Mouse (Mus musculus) limb, embryonic 13.5 days (tissue): ENCODE measurements around the gene Zswim1. TPM values are rescaled to one million over a fixed set of nuclear protein-coding genes. Genes with fewer than 3 reads are reported as not detected.

Source experiments
- ATAC-seq: fragments of 200-750 bp; cut with Nextera tagmentation; 2 replicates; pipeline ENCODE4 v1.8.0; 2017; ENCODE audit warnings: low read depth, moderate number of reproducible peaks, moderate TSS enrichment; ENCODE audit not compliant: low FRiP score
- H3K27ac ChIP-seq: fragments of 300-500 bp; sonication (generic); 2 replicates; pipeline ENCODE4 v1.5.1; 2015; ENCODE audit warnings: inconsistent platforms, mild to moderate bottlenecking, moderate library complexity
- H3K27me3 ChIP-seq: fragments of 300-500 bp; sonication (generic); 2 replicates; pipeline ENCODE4 v1.6.1; 2015; ENCODE audit warnings: mild to moderate bottlenecking, inconsistent platforms
- H3K36me3 ChIP-seq: fragments of 300-500 bp; sonication (generic); 2 replicates; pipeline ENCODE4 v1.6.1; 2015; ENCODE audit warnings: inconsistent platforms, mild to moderate bottlenecking, moderate library complexity
- H3K4me1 ChIP-seq: fragments of 300-500 bp; sonication (generic); 2 replicates; pipeline ENCODE4 v1.6.1; 2015; ENCODE audit warnings: inconsistent platforms
- H3K4me2 ChIP-seq: fragments of 300-500 bp; sonication (generic); replicated peaks from 2 replicates; pipeline ENCODE4 v1.6.1; 2015; ENCODE audit warnings: inconsistent platforms, mild to moderate bottlenecking, moderate library complexity
- H3K4me3 ChIP-seq: fragments of 300-500 bp; sonication (generic); 2 replicates; pipeline ENCODE4 v1.5.1; 2015; ENCODE audit warnings: moderate library complexity, mild to moderate bottlenecking, inconsistent platforms
- H3K9ac ChIP-seq: fragments of 300-500 bp; sonication (generic); 2 replicates; pipeline ENCODE4 v1.6.1; 2015; ENCODE audit warnings: mild to moderate bottlenecking, inconsistent platforms
- H3K9me3 ChIP-seq: fragments of 300-500 bp; sonication (generic); 2 replicates; pipeline ENCODE4 v1.6.1; 2016; ENCODE audit warnings: inconsistent platforms
- whole genome bisulfite sequencing: fragments of 180-500 bp; shearing (Covaris S2); methylation state at CpG from one replicate; pipeline ENCODE4 v1.1.7; 2015; 5-methylcytosine and 5-hydroxymethylcytosine counted together
- polyA plus RNA-seq: library from polyadenylated mRNA; unstranded; fragments of >200 nt; fragmentation: Nextera tagmentation; extraction: Ambion mirVana; gene quantifications from 2 replicates; pipeline ENCODE4 v1.2.1, GENCODE M21; 2015

Gene Zswim1
- polyA plus RNA-seq, 1 experiment from 2014 or later = 17.8 TPM

- no peak for ATAC-seq
- Histone ChIP-seq H3K4me3 (peak overlapping the region; percentile 70), H3K36me3 (peaks cover 9% of the 10 kb centered on the region), H3K27ac (peak overlapping the region; percentile 84; the same call in 1 of the 2 replicates), H3K9me3 (no peaks in the 10 kb centered on the region), H3K4me1 (peaks cover 18% of the 10 kb centered on the region), H3K9ac (peak overlapping the region; percentile 82), H3K4me2 (peak overlapping the region; percentile 80), H3K27me3 (no peaks in the 10 kb centered on the region)
- 4% methylated on average over 7 of the region's 7 CpGs for WGBS
Measured at GRCm38 (mm10) chr2:164784869-164785420, 37.5 kb upstream of the Zswim1 start.

- peaks cover 18% of the 10 kb centered on the region for H3K4me1 ChIP-seq
- H3K4me3 ChIP-seq = peak within 1 kb of the TSS; percentile 70
- H3K36me3 ChIP-seq = peaks cover 15% of the 10 kb centered on the region
- peak within 1 kb of the TSS; percentile 84 for H3K27ac ChIP-seq
- H3K9me3 ChIP-seq = no peaks in the 10 kb centered on the region
- peak within 1 kb of the TSS; percentile 82 for H3K9ac ChIP-seq
- H3K4me2 ChIP-seq = peak within 1 kb of the TSS; percentile 80
- no peaks in the 10 kb centered on the region for H3K27me3 ChIP-seq
- under 1% methylated on average over 70 of the region's 89 CpGs for WGBS
- peak; percentile 86 for ATAC-seq
Measured at GRCm38 (mm10) chr2:164785481-164786387, 36.8 kb upstream of the Zswim1 start, which contains the start of gene Snx21. Gene Snx21, plus strand, starts transcription at chr2:164785823.

GRCm38 (mm10) chr2:164786388-164786885, 36.0 kb upstream of the Zswim1 start:
- Histone ChIP-seq H3K9me3 (no peaks in the 10 kb centered on the region), H3K27ac (peak overlapping the region; percentile 69), H3K4me1 (peaks cover 18% of the 10 kb centered on the region), H3K4me3 (peak overlapping the region; percentile 70), H3K4me2 (peak overlapping the region; percentile 80), H3K27me3 (no peaks in the 10 kb centered on the region), H3K36me3 (peaks cover 22% of the 10 kb centered on the region), H3K9ac (peak overlapping the region; percentile 82)
- 6% methylated on average over 15 of the region's 15 CpGs for WGBS
- peak; percentile 25 for ATAC-seq

GRCm38 (mm10) chr2:164787032-164787431, 35.5 kb upstream of the Zswim1 start:
- Histone ChIP-seq H3K4me2 (peak overlapping the region; percentile 80), H3K27ac (no peak overlapping the region; the same call in 1 of the 2 replicates), H3K36me3 (peaks cover 28% of the 10 kb centered on the region), H3K9ac (no peak overlapping the region), H3K4me3 (peak overlapping the region; percentile 70), H3K9me3 (no peaks in the 10 kb centered on the region), H3K4me1 (peaks cover 18% of the 10 kb centered on the region), H3K27me3 (no peaks in the 10 kb centered on the region)
- 83% methylated on average over 3 of the region's 3 CpGs for WGBS
- ATAC-seq = no peak

GRCm38 (mm10) chr2:164787779-164788178, 34.7 kb upstream of the Zswim1 start:
- Histone ChIP-seq H3K27me3 (no peaks in the 10 kb centered on the region), H3K36me3 (peaks cover 36% of the 10 kb centered on the region), H3K9me3 (no peaks in the 10 kb centered on the region), H3K9ac (no peak overlapping the region), H3K4me3 (no peak overlapping the region; the same call in 1 of the 2 replicates), H3K4me1 (peaks cover 18% of the 10 kb centered on the region), H3K27ac (no peak overlapping the region), H3K4me2 (peak overlapping the region; percentile 11; the same call in 1 of the 2 replicates)
- WGBS = 85% methylated on average over 10 of the region's 10 CpGs
- no peak for ATAC-seq

GRCm38 (mm10) chr2:164788411-164788810, 34.1 kb upstream of the Zswim1 start:
- WGBS = 69% methylated on average over 4 of the region's 4 CpGs
- H3K27me3 ChIP-seq = no peaks in the 10 kb centered on the region
- peaks cover 42% of the 10 kb centered on the region for H3K36me3 ChIP-seq
- H3K27ac ChIP-seq = no peak overlapping the region
- 0 out of 2 replicates have a peak overlapping the region, but pooled peaks have one; percentile 3 for H3K4me2 ChIP-seq
- H3K4me1 ChIP-seq = peaks cover 18% of the 10 kb centered on the region
- no peak overlapping the region for H3K4me3 ChIP-seq
- no peaks in the 10 kb centered on the region for H3K9me3 ChIP-seq
- H3K9ac ChIP-seq = peak overlapping the region; percentile 4; the same call in 1 of the 2 replicates
- ATAC-seq = no peak

- no peaks in the 10 kb centered on the region for H3K9me3 ChIP-seq
- ATAC-seq = no peak
- no peak overlapping the region for H3K27ac ChIP-seq
- H3K4me3 ChIP-seq = no peak overlapping the region
- WGBS = 82% methylated on average over 4 of the region's 4 CpGs
- no peak overlapping the region for H3K4me2 ChIP-seq
- H3K27me3 ChIP-seq = no peaks in the 10 kb centered on the region
- no peak overlapping the region for H3K9ac ChIP-seq
- H3K4me1 ChIP-seq = peaks cover 11% of the 10 kb centered on the region
- peaks cover 55% of the 10 kb centered on the region for H3K36me3 ChIP-seq
Measured at GRCm38 (mm10) chr2:164790451-164790850, 32.0 kb upstream of the Zswim1 start.

- no peak overlapping the region for H3K4me3 ChIP-seq
- H3K9ac ChIP-seq = no peak overlapping the region
- no peak for ATAC-seq
- peaks cover 69% of the 10 kb centered on the region for H3K36me3 ChIP-seq
- H3K4me1 ChIP-seq = peaks cover 5% of the 10 kb centered on the region
- H3K27ac ChIP-seq = no peak overlapping the region
- H3K4me2 ChIP-seq = no peak overlapping the region
- 92% methylated on average over 18 of the region's 18 CpGs for WGBS
- no peaks in the 10 kb centered on the region for H3K27me3 ChIP-seq
- no peaks in the 10 kb centered on the region for H3K9me3 ChIP-seq
Measured at GRCm38 (mm10) chr2:164791841-164792261, 30.6 kb upstream of the Zswim1 start.

- Histone ChIP-seq H3K27me3 (no peaks in the 10 kb centered on the region), H3K36me3 (peaks cover 72% of the 10 kb centered on the region), H3K9me3 (no peaks in the 10 kb centered on the region), H3K4me2 (no peak overlapping the region), H3K4me1 (no peaks in the 10 kb centered on the region), H3K4me3 (no peak overlapping the region), H3K9ac (no peak overlapping the region), H3K27ac (no peak overlapping the region)
- 93% methylated on average over 12 of the region's 12 CpGs for WGBS
- no peak for ATAC-seq
Measured at GRCm38 (mm10) chr2:164792400-164793190, 29.9 kb upstream of the Zswim1 start.

GRCm38 (mm10) chr2:164793236-164793635, 29.2 kb upstream of the Zswim1 start:
- ATAC-seq = no peak
- no peak overlapping the region for H3K4me2 ChIP-seq
- H3K27ac ChIP-seq = no peak overlapping the region
- no peaks in the 10 kb centered on the region for H3K27me3 ChIP-seq
- 89% methylated on average over 3 of the region's 3 CpGs for WGBS
- H3K36me3 ChIP-seq = peaks cover 76% of the 10 kb centered on the region
- no peak overlapping the region for H3K4me3 ChIP-seq
- no peaks in the 10 kb centered on the region for H3K4me1 ChIP-seq
- H3K9ac ChIP-seq = no peak overlapping the region
- no peaks in the 10 kb centered on the region for H3K9me3 ChIP-seq

GRCm38 (mm10) chr2:164793772-164794171, 28.7 kb upstream of the Zswim1 start:
- H3K36me3 ChIP-seq = peaks cover 79% of the 10 kb centered on the region
- 91% methylated on average over 2 of the region's 2 CpGs for WGBS
- no peaks in the 10 kb centered on the region for H3K9me3 ChIP-seq
- no peak for ATAC-seq
- no peak overlapping the region for H3K9ac ChIP-seq
- no peak overlapping the region for H3K4me2 ChIP-seq
- no peaks in the 10 kb centered on the region for H3K4me1 ChIP-seq
- no peak overlapping the region for H3K27ac ChIP-seq
- no peaks in the 10 kb centered on the region for H3K27me3 ChIP-seq
- no peak overlapping the region for H3K4me3 ChIP-seq
